Mouse (Mus musculus) testis, adult 2 months (tissue): Measurements from ENCODE around the gene Rhbdl2. TPM values are rescaled to one million over a fixed set of nuclear protein-coding genes. Genes with fewer than 3 reads are reported as not detected.

Experiments used
- H3K27ac ChIP-seq: fragments of 200-500 bp; 2 replicates; pipeline ENCODE4 v1.5.1; 2012; ENCODE audit warnings: low read depth, low read length; ENCODE audit not compliant: control insufficient read depth, insufficient read depth
- H3K27me3 ChIP-seq: fragments of 200-500 bp; 2 replicates; pipeline ENCODE4 v1.6.1; 2012; ENCODE audit warnings: mild to moderate bottlenecking, low read length, moderate library complexity; ENCODE audit not compliant: control insufficient read depth, insufficient read depth
- H3K36me3 ChIP-seq: fragments of 200-500 bp; 2 replicates; pipeline ENCODE4 v1.6.1; 2012; ENCODE audit warnings: mild to moderate bottlenecking, low read length; ENCODE audit not compliant: control insufficient read depth, insufficient read depth
- H3K4me1 ChIP-seq: fragments of 200-500 bp; 2 replicates; pipeline ENCODE4 v1.6.1; 2012; ENCODE audit warnings: low read length; ENCODE audit not compliant: control insufficient read depth, insufficient read depth
- H3K4me3 ChIP-seq: fragments of 200-500 bp; 2 replicates; pipeline ENCODE4 v1.5.1; 2012; ENCODE audit warnings: low read depth, mild to moderate bottlenecking, low read length, moderate library complexity, mixed read lengths; ENCODE audit not compliant: control insufficient read depth
- CTCF ChIP-seq: fragments of 200-500 bp; IDR thresholded peaks from 2 replicates; pipeline ENCODE4 v1.5.1; 2012; ENCODE audit warnings: low read depth, mild to moderate bottlenecking, inconsistent platforms, low read length, moderate library complexity; ENCODE audit not compliant: control insufficient read depth, insufficient read depth, insufficient replicate concordance
- POLR2A ChIP-seq: fragments of 200-500 bp; IDR thresholded peaks from 2 replicates; pipeline ENCODE4 v1.6.1; 2012; ENCODE audit warnings: low read depth, mild to moderate bottlenecking, inconsistent platforms, low read length, moderate library complexity; ENCODE audit not compliant: control insufficient read depth
- polyA plus RNA-seq: library from polyadenylated mRNA; depleted of rRNA; stranded (reverse); fragments of >200 nt; gene quantifications from 2 replicates; pipeline ENCODE4 v1.2.3, GENCODE M21; 2012

The Rhbdl2 gene
- polyA plus RNA-seq, 1 experiment: 3.4 TPM

DNA sequence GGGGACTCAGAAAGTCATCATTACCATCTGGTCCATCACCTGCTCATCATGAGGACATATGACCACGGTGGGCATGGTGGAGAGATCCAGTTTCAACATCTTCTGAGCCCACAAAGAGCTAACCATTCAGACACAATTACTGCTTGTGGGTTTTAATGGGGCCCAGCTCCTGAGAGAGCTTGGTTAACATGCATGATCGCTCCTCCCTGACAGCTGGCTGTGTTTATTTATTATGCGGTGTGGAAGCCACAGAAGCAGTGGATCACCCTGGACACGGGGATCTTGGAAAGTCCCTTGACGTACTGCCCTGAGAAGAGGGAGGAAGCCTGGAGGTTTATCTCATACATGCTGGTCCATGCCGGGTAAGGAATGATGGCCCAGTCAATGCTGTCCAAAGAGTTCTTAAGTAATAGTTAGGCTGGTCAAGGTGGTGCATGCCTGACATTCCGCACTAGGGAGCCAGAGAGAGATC lies 26.4 kb downstream of the Rhbdl2 start:
- peaks cover 8% of the 10 kb centered on the region for H3K4me1 ChIP-seq
- H3K36me3 ChIP-seq: no peaks in the 10 kb centered on the region
- H3K27ac ChIP-seq: no peak overlapping the region
- H3K27me3 ChIP-seq: no peaks in the 10 kb centered on the region
- no peak overlapping the region for H3K4me3 ChIP-seq
- TF ChIP-seq CTCF (no peak), POLR2A (no peak)

DNA sequence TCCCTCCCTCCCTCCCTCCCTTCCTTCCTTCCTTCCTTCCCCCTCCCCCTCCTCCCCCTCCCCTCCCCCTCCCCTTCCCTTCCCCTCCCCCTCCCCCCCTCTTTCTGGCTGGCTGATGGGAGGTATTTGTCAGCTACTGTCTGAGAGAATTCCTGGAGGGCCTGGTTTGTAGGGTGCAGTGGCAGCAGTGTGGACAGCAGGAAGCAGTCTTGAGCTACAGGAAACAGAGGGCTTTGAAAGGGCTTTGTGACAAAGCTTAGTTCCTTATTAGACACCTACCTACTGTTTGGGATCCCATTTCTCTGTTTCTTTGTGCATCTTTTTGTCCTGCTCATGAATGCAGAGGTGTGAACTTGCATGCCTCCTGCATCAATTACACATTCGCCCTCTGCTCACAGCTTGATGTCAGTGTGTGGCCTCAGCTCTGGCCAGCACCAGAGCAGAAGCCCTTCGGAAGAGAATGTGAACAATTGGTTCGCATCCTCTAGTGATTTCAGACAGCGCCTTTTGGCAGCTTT lies 31.5 kb downstream of the Rhbdl2 start:
- Histone ChIP-seq H3K27me3 (no peaks in the 10 kb centered on the region), H3K4me3 (no peak overlapping the region)
- TF ChIP-seq CTCF (peak; percentile 19; the same call in 1 of the 2 replicates), POLR2A (no peak)

DNA sequence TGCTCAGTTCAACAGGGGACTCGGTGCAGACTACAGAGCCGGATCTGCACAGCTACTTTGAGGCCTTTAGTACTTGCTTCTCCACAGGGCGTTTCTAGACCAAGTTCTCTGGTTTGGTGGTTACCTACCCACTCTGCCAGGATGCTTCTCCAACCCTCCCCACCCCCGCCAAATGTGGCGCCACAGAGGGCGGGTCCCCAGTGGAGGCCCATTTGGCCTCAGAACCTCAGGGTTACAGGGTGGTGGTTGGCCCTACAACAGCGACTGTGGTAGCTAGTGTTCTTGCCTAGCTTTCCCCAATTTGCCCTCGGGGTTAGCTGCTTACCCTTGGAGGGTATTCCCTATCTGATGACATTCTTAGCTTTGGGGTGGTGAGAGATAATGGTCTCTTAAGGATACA lies 54.5 kb downstream of the Rhbdl2 start:
- Histone ChIP-seq H3K4me3 (peak overlapping the region; percentile 1), H3K27me3 (no peaks in the 10 kb centered on the region), H3K27ac (no peak overlapping the region), H3K4me1 (peaks cover 5% of the 10 kb centered on the region), H3K36me3 (no peaks in the 10 kb centered on the region)
- TF ChIP-seq CTCF (no peak), POLR2A (no peak)

More for the DNA sequence above, 31.5 kb downstream of the Rhbdl2 start:
- peaks cover 3% of the 10 kb centered on the region; the same call in 1 of the 2 replicates for H3K4me1 ChIP-seq
- no peak overlapping the region for H3K27ac ChIP-seq
- H3K36me3 ChIP-seq: no peaks in the 10 kb centered on the region

DNA sequence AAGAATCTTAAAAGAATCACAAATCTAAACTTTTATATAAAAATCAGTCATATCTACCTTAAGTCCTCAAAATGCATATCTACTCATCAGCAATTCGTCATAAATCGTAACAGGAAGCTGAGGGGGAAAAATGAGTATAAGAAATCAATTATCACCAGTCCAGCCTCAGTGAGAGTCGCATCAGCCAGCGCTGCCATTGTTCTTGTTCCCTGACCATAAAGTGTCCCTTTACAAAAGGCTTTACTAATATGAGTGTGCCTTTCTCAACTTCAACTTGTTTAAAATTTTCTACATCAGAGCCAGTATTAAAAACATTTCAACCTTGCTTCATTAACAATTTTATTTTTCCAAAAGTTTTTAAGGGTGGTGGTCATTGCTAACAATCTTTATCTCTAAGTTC lies 69.2 kb downstream of the Rhbdl2 start:
- peak overlapping the region; percentile 84 for H3K4me3 ChIP-seq
- TF ChIP-seq CTCF (no peak), POLR2A (no peak)

DNA sequence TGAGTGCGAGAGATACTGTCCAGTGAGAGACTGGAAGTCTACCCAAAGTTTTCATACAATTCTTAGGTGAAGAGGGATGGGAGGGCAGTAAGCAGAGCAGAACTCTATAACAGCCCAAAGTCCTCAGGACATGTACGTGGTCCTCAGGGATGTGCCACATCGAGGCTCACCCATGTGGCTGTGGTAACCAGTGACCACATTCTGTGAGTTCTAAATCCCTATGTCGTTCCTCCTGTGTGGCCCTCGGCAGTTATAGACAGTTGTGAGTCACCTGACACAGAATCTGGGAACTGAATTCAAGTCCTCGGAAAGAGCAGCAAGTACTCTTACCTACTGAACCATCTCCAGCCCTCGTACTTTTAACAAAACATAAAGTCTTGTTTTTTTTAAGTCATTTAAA lies 70.4 kb downstream of the Rhbdl2 start:
- H3K27ac ChIP-seq: peak overlapping the region; percentile 37
- no peaks in the 10 kb centered on the region for H3K36me3 ChIP-seq
- H3K4me3 ChIP-seq: peak overlapping the region; percentile 84
- H3K4me1 ChIP-seq: no peaks in the 10 kb centered on the region; the same call in 1 of the 2 replicates
- H3K27me3 ChIP-seq: no peaks in the 10 kb centered on the region
- TF ChIP-seq POLR2A (peak; percentile 58; the same call in 1 of the 2 replicates), CTCF (no peak)

More for the DNA sequence above, 69.2 kb downstream of the Rhbdl2 start:
- Histone ChIP-seq H3K36me3 (no peaks in the 10 kb centered on the region), H3K27me3 (no peaks in the 10 kb centered on the region), H3K4me1 (no peaks in the 10 kb centered on the region; the same call in 1 of the 2 replicates), H3K27ac (no peak overlapping the region)

DNA sequence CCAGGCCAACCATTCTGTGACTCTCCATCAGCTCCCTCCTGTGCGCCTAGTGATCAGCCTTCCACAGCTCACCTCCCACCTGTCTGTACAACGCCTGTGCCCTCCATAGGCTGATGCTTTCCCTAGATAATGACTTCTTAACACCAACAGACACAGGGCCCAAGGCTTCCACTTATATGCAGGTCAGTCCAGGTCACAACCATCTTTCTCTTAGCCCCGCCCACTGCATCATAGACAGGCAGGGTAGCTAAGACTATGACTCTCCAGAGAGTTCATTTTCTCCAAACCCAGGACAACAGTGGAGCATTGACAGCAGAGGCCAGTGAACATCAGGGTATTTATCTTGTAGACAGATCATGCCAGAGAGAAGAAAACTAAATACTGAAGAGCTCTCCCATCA lies 71.7 kb downstream of the Rhbdl2 start, which contains the start of gene 4933427I04Rik:
Gene 4933427I04Rik (plus strand): TSS at position 301 of the 400 bp plus-strand sequence.
- TF ChIP-seq CTCF (no peak), POLR2A (no peak)
- Histone ChIP-seq H3K27ac (peak within 1 kb of the TSS; percentile 68), H3K36me3 (no peaks in the 10 kb centered on the region), H3K27me3 (no peaks in the 10 kb centered on the region), H3K4me1 (no peaks in the 10 kb centered on the region; the same call in 1 of the 2 replicates), H3K4me3 (peak within 1 kb of the TSS; percentile 88)

DNA sequence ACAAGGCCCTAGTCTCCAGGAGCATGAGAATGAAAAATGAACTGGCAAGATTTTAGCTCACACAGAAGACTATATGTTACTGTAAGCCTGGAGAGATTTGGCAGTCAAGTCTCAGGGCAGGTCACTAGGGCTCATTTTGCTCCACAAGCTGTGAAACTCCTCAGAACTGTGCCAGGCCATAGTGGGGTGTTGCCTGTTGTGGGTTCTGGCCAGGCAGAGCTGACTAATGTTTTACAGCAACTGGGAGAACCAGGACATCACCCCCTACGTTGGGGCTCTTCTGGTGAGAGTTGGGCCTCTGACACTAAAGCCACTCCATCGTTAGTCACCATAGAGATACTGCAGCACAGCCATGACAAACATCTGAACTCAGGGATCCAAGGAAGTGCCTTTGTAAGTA lies 72.1 kb downstream of the Rhbdl2 start:
- TF ChIP-seq POLR2A (no peak), CTCF (no peak)
- Histone ChIP-seq H3K27ac (peak overlapping the region; percentile 68; the same call in 1 of the 2 replicates), H3K4me3 (peak overlapping the region; percentile 88), H3K36me3 (no peaks in the 10 kb centered on the region), H3K27me3 (no peaks in the 10 kb centered on the region), H3K4me1 (no peaks in the 10 kb centered on the region)
